Mouse (Mus musculus) brain, adult 2 months (tissue): ENCODE data around the gene Gdpgp1.

Source experiments
- DNase-seq: peaks from one replicate; pipeline ENCODE4 v3.0.0; 2011; ENCODE audit warnings: low read depth, low spot score

Gene Gdpgp1

DNA sequence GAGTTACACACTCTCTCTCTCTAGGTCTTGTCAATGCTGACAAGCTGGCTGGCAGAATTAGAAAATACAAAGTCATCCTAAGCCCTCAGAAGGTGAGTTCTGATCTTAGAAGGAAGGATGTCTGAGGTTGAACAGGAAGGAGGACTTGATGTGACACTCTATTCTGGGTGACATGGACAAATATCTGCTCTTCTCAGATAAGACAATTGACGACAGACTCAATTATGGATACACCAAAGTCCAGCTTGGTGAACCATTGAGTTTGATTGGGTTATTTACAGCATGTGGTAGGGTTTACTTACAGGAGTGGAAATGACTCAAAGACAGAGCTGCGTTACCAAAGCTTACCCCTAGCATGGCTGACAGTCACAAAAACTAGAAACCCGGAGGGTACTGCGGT lies 43.7 kb downstream of the Gdpgp1 start:
- no peak for DNase-seq

DNA sequence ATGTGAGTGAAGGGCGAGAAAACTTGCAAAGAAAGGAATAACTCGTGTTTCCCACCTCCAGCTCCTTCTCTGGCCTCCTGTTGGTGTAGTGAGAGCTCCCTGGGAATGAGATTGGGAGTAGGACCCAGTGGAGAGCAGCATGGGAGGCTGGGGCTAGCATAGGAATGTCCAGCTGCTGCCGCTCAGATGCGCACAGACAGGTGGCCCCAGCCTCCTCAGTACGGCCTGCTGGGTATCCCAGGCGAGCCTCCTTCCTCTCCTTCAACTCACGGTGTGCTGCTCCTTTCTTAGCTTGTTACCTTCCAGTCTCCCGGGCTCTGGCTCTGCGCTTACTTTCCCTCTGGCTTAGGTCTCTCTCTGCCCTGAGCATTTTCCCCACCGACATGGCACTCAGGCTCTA lies 47.4 kb downstream of the Gdpgp1 start:
- no peak for DNase-seq

DNA sequence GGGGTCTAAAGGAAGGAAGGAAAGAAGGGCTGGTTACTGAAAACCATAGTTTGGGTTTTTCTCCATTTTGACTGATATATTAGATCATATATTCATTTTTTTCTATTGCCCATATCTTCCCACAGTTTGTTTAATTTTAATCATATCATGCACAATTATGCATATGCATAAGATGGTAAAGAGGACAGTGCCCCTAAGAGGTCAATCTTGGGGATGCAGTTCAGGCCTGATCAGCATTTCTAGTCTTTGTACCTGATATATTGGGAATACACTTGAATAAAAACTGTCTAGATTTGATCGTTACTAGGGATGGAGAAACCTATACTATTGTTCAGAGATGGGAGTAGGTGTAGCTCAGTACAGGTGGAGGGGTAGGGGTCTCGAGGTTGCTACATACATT lies 48.3 kb downstream of the Gdpgp1 start:
- no peak for DNase-seq

DNA sequence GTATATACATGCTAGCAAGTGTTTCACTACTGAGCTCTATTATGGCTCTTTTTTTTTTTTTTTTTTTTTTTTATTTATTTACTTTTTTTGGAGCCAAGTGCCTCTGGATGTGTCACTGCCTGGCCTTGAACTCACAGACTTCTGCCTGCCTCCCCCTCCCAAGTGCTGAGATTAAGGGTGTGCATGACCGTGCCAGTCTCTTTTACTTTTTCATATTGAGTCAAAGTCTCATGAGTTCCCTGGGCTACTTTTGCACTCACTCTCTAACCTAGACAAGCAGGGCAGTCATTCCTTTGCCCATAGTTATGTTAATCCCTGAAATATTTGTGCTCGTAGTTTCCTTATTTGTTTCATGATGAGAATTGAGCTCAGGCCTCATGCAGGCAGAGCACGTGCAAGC lies 49.0 kb downstream of the Gdpgp1 start:
- no peak for DNase-seq

DNA sequence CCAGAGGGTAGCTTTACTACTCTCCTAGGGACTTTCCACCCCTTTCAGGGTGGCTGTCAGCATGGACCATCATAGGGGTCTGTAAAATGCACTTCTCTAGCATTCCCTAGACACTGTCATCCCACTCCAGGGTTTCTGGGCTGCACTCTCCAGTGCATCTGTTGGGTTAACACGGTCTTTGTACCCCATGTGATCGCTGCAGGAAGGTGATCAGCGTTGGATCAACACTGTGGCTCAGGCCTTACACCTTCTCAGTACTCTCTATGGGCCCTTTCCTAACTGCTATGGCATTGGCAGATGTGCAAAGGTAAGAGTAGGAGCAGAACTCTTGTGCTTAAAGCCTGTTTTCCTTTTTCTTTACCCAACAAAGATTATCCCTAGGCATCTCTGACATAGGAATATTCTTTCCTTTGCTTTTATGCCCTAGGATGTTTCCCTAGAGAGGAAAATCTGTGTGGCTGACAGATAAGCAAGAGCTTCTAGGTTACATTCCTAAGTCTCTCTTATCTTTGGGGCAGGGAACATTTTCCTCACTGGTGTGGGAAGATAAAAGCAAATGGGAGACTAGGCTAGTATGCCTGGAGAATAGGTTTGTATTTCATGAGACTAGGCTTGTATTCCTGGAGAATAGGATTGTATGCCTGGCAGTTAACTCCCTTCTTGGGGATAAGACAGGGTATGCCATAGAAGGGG lies 50.7 kb downstream of the Gdpgp1 start:
- DNase-seq: no peak

DNA sequence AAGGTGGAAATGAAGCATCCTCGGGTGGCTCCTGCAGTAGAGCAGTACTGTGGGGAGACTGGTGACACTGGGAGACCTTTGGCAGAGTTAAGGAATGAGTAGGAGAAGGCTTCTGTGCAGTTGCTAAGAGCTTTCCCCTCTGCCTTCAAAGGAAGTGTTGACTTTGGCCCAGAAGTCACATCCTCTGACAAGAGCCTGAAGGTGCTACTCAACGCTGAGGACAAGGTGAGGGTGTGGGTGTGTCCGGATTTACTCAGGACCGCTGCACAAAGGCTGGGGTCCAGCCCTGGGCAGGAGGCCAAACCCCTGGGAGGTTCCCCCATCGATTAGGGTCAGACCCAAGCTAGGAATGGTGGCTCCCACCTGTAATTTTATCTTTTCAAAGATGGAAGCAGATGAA lies 51.7 kb downstream of the Gdpgp1 start:
- DNase-seq: no peak

DNA sequence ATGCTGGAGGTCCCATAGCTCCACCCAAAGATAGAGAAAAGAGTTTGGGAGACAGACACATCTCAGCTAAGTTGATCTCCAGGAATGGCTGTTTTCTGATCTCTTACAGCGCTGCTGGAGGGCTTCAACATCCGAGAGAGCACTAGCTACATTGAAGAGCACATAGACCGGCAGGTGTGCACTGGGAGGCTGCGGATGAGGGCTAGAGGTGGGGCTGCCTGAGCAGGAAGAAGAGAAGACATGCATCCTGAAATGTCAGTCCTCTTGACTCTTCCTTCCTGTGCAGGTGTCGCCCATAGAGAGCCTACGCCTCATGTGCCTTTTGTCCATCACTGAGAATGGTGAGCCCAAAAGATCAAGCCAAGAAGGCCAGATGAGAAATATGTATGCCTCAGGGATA lies 53.1 kb downstream of the Gdpgp1 start:
- DNase-seq: no peak

DNA sequence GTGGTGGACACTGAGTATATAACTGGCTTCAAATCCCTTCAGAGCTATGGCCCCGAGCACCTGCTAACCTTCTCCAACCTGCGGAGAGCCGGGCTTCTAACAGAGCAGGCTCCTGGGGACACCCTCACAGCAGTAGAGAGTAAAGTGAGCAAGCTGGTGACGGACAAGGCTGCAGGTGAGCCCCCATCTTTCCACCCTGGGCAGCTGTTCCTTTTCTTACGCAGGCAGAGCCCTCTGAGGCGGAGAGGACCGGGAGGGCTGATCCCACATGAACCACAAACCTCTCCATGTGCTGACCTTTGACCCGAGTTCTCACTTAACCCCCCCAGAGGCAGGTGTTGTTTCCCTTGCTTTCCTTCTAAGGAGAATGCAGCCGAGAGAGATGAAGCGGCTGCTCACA lies 55.1 kb downstream of the Gdpgp1 start:
- no peak for DNase-seq
